Mouse (Mus musculus) embryonic fibroblast, embryonic 13.5 days (primary cell): Measurements from ENCODE around the gene Sectm1b.

Experiments
- CTCF ChIP-seq: IDR thresholded peaks from 2 replicates; pipeline ENCODE4 v1.5.1; 2011; ENCODE audit warnings: mild to moderate bottlenecking, control low read depth, low read length, moderate library complexity, borderline replicate concordance; ENCODE audit not compliant: insufficient read depth
- POLR2A ChIP-seq: IDR thresholded peaks from 2 replicates; pipeline ENCODE4 v1.6.1; 2011; ENCODE audit warnings: low read depth, mild to moderate bottlenecking, control low read depth, low read length, moderate library complexity

GRCm38 (mm10) chr11:121061615-121062014 is 1.8 kb downstream of the Sectm1b start:
- TF ChIP-seq POLR2A (no peak), CTCF (no peak)
